Mouse (Mus musculus): ENCODE measurements around the gene Slc6a20b.
"Not testable (repeated sequence)": the region's sequence is repeated elsewhere in the genome, so short reads cannot be mapped to it uniquely, and the experiment has no call there.

Gene Slc6a20b

DNA sequence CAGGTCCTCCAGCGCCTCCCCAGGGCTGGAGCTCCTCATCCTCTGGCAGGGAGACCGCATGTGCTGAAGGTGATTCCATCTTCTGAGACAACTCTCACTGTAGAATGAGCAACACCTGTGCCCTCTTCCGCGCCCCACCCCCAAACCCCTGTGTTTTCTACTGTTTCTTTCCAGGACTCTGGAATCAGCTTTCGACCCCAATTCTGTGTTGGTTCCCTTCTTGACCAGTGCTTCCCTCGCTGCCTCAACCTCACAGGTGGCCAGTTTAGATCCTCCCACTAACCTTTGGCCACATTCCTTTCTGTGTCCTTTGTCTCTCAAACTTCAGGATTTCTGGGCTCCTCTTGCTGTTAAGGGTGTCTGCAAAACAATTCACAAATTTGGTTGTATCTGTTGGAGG, at the start of gene Slc6a20b:
Gene Slc6a20b, minus strand, starts transcription at position 285 of the 400 bp plus-strand sequence.
- no peak for DNase-seq (ENCODE audit: low read depth, low spot score)

DNA sequence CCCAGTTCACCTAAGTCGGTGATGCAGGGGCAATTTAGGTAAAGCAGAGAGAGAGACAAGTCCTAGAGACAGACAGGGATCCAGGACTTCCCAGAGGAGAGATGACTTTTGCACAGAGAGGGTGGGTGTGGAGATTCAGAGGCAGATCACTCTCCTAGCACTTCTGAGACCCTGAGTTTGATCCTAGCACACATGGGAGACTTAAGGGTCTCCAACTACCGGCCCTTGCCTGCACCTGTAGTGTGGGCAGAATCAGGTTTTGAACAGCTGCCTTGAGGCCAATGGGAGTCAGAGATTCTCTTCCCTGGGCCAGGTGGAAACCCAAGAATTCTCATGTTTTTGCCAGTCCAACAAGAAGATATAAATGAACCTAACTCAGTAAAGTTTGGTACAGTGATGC, 46.8 kb upstream of the Slc6a20b start:
- DNase-seq (ENCODE audit: low read depth, low spot score) = no peak

DNA sequence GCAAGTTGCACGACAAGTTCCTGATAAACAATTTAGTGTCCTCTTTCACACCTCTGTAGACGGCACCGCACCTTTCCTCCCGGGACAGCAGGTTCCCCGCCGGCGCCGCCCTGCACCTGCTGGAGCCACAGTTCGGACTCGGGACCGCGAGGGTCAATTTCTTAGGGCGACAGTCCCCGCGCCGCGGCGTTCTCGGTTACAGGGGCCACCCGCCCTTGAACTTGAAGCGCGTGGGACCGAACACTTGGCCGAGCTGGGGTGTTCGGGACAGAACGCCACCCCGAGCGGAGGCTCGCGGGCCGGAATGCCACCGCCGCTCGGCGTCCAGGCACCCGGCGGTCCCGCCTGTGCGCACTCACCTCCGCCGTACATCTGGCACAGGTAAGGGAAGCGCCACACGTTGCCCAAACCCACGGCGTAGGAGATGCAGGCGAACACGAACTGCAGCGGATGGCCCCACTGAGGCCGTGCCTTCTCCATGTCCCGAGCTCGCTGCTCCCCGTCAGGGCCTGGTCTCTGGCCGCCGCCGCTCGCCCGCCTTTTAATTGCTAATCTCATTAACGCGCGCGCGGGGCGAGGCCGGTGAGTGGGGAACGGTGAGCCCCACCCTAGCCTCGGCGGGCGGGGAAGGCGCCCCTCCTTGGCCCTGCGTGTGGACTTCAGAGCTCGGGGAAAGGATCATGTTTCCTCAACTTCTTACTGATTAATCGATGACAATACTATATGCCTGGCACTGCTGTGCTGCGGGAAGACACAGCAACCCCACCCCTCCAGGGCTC, 46.2 kb upstream of the Slc6a20b start, which contains the start of the genes Ccr9 and Slc6a20a:
Gene Ccr9, plus strand, starts transcription at position 113 of the 779 bp plus-strand sequence.
Gene Slc6a20a, minus strand, starts transcription at position 559 of the 779 bp plus-strand sequence.
- DNase-seq (ENCODE audit: low read depth, low spot score) = no peak

DNA sequence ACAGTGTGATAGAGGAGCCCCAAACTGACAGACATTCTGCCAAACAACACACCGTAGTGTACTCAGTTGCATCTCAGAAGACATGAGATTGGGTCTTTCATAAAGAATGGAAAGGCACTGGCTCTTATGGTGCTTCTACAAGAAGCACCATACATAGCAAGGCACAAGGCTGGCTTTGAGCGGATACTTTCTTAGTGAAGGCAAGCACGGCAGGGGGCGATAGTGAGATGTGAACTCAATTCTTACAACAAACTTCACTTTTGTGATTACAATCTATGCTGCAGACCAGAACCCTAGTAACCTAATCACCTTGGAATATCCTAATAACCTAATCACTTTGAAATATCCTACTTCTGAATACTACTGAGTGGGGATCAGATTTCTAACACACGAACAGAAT, 33.3 kb upstream of the Slc6a20b start:
- DNase-seq (ENCODE audit: low read depth, low spot score) = peak; percentile 13

DNA sequence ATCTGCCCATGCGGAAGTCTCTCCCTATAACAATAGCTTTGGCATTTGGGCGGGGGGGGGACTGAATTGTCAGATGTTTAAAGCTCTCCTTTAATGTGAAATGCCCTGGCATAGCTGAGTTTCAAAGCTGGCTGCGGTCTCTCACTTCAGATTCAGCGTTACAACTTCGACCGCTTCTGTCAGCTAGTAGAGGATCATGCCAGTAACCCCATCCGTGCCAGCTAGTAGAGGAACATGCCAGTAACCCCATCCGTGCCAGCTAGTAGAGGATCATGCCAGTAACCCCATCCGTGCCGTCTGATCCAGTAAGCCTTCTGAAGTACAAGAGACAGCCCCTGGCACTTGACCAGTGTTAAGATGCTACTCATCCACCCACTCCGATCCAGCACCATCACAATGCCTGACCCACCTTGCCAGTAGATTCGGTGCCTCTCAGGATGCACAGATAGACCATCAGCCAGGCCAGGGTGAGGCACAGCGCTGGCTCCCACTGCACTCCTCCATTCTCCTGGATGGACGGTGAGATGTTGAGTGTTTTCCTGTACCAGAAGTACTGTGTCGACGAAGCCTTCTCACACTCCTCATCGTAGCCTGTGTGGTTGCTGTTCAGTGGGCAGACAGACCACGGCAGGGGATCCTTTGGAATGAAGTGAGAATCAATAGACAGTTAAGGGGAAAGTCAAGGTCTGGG, 27.8 kb upstream of the Slc6a20b start:
- DNase-seq (ENCODE audit: low read depth, low spot score) = not testable (repeated sequence)

DNA sequence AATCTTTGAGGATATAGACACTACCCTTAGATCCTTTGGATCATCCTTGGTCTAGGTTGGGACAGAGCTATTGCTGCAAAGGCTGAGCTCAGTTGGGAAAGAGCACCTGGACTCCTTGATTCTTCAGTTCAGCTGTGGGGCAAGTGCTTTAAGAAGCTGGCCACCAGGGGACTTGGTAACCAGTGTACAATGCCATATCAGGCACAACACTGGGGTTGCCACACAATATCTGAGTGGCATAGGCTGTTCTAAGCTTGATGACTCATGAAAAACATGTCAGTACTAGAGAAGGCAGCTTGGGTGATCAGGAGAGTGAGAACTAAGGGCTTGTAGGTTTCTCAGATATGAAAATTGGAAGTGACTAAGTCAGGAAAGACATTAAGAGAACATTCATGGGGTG, 26.6 kb upstream of the Slc6a20b start:
- no peak for DNase-seq (ENCODE audit: low read depth, low spot score)

DNA sequence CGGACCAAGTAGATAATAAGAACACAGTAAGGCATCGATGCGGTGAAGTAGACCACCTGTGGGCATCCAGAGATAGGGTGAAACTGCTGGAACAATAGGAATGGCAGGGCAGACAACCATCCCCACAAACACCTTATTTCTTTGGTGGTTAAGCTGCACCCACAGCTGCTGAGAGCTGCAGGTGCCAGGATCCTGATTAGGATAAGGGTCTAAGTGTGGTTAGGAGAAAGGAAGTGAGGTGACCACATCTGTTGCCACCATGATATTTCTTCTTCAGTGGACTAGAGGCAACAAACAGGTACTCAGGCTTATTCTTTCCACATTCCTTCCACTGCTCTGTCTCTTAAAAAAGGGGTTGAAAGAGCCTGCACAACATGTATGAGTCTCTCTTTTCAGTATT, 25.1 kb upstream of the Slc6a20b start:
- no peak for DNase-seq (ENCODE audit: low read depth, low spot score)

DNA sequence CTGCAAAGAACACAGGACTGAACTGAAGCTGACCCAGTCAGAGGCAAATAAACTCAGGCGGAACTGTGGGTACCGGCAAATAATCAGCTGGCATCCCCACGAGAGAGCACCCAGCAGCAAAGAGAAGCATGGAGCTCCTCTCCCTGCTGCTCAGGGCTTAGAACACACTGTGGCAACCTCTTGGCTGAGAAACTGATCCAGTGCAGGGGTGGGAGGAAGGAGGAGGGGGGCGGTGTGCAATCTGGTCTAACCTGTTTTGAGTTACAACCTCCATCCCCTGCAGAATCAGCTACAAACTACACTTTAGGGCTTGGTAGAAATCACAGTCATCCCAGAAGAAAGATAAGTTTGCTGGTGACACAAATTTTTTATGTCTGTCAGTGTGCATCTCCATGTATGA, 19.0 kb upstream of the Slc6a20b start:
- no peak for DNase-seq (ENCODE audit: low read depth, low spot score)

DNA sequence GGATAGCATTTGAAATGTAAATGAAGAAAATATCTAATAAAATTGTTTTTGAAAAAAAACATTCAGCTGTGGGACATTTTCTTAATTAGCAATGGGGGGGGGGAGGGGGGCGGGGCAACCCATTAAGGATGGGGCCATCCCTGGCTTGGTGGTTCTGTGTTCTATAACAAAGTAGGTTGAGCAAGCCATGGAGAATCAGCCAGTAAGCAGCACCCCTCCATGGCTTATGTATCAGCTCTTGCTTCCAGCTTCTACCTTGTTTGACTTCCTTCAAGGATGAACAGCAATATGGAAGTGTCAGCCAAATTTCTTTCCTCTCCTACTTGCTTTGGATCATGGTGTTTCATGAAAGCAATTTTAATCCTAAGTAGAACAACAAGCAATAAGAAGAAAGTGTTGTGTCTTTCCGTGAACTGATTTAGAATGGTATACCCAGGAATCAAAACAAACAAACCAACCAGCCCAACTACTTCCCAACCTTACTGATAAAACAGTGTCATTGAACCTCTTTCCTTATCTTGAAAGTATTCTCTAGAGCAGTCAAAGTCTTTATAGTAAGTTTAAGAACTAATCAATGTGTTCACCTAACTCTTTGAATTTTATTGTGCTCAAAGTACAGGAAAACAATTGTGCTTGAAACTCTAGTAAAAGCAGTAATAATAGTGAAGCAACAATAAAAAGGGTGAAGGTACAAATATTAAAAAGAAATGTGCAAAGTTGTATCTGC, 17.6 kb upstream of the Slc6a20b start:
- no peak for DNase-seq (ENCODE audit: low read depth, low spot score)

DNA sequence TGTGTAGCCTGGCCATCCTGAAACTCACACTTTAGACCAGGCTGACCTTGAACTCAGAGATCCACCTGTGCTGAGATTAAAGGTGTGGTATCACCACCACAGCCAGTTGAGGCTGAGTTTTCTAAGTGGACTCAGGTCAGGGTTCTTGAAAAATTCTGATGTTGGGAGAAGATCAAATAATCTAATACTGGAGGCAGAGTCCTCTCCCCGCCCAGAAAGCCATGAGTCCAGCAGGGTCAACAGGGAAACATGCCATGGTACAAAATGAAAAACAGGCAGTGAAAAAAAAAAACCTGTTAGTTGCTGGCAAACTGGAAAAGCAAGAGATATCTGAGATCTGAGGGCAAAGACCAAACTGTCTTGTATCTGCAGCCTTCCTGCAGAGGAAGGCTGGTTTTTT, 7.7 kb upstream of the Slc6a20b start:
- no peak for DNase-seq (ENCODE audit: low read depth, low spot score)

DNA sequence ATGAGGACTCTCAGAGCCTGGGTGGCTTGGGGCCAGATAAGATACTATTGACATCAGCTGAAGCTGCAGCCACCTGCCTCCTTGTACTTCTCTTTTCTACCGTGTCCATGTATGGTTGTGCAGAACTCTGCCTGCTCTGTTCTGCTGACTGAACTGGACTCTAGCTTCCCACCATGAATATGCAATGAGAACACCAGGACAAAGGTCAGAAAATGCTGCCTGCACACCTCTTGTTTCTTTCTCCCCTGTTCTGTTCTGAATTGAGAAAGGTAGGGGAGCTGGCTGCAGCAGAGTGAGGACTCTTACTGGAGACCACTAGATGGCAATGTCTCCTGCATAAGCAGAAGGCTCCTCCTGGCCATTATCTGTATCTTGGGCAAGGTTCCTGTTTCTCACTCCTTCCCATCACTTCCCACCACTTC, 6.3 kb upstream of the Slc6a20b start:
- peak; percentile 17 for DNase-seq (ENCODE audit: low read depth, low spot score)

DNA sequence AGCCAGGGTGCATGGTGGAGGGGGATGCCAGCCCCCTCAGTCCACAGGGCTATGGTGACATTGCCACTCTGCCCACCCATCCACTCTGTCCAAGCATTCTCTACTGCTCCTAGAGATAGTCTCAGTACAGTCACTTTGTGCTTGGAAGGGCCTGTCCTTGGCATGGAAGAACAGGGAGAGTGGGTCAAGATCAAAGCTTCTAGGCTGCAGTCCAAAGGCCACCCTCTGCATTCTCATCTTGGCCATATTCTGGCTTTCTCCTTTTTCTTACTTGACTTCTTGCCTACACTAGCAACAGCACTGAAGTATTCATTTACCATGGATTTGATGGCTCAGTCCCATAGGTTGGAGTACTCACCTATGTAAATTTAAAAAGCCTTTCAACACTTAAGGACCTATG, 5.9 kb upstream of the Slc6a20b start:
- no peak for DNase-seq (ENCODE audit: low read depth, low spot score)

DNA sequence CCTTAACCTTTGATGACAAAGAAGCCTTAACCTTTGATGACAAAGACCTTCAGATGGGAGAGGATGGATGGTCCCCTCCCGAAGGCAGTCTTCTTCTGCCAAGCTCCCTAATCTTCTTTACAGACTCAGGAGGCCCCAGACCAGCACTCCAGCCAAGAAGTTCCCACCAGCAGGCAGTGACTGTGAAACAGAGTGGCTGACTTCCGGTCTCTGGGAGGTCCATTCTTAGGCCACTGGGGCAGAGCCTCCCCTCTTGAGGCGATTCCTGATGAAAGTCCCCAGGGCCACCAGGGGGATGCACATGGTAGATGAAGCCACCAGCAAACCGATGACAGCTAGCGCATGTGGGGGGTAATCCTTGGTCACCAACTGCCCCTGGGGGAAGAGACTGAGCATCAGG, 4.4 kb upstream of the Slc6a20b start:
- no peak for DNase-seq (ENCODE audit: low read depth, low spot score)

DNA sequence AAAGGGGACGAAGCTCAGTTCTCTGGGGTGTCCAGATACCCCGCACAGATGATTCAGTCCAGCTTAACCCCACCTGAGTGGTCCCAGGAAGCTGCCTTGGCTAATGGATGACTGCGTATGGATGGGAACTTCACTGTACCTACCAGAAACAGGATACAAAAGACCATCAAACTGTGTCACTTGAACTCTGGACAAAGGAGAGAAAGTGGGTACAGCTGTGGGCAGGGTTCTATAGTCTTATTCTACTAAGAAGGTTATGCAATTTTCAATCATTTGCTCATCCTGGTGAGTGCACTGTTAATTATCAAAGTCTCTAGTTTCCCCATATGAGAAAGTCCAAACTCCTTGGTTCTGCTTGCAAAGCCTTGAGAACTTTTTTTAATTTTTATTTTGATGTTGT, 628 bp upstream of the Slc6a20b start:
- no peak for DNase-seq (ENCODE audit: low read depth, low spot score)

DNA sequence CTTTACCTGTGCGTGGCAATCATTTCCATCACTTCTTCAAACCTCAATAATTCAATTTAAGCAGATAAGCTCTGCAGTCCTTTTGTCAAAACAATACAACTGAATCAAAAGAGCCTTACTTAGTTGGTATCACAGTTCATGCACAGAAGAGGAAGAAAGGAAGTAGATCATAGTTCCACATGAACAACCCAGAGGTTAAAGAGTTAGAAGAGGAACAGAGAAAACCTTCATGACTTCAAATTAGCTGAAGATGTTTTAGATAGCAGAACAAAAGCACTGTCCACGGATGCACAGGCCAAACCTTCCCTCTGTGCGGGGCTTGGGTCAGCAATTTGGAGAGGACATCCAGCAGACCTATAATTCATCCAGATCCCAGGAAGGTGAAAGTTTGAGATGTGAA, 699 bp downstream of the Slc6a20b start:
- no peak for DNase-seq (ENCODE audit: low read depth, low spot score)

DNA sequence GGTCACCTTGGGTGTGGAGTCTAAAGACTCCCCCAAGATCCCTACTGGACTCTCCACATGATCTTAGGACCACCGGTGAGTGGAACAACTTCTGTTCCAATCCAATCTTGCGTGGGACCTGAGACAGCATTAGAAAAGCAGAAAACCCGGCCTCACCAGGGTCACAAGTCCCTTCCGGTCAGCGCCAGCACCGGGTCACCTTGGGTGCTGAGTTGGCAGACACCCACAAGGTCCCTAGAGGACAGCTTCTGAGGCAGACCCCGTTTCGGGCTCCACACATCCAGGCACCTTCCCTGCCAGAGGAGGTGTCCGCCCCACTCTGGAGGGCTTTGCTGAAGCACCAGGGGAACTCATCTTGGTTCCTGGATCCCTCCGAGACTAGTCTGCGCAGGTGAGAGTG, 6.5 kb downstream of the Slc6a20b start:
- DNase-seq (ENCODE audit: low read depth, low spot score) = no peak

DNA sequence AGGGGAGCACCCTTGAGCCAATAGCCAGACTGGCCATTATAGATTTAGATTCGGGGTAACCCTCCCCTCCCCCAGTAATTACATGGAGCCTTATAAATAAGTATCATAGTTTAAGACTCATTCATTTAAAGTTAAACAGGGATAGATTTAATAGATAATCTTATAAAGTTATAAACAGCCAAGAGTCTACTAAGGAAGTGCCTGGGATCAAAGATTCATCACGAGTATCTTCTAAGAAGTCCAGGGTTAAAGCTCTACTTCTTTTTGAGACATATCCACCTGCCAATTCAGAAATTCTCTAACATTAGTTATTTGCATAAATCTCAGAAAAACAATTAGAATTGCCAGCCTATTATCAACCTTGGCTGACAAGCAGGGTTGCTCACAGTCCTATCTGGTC, 7.6 kb downstream of the Slc6a20b start:
- no peak for DNase-seq (ENCODE audit: low read depth, low spot score)

DNA sequence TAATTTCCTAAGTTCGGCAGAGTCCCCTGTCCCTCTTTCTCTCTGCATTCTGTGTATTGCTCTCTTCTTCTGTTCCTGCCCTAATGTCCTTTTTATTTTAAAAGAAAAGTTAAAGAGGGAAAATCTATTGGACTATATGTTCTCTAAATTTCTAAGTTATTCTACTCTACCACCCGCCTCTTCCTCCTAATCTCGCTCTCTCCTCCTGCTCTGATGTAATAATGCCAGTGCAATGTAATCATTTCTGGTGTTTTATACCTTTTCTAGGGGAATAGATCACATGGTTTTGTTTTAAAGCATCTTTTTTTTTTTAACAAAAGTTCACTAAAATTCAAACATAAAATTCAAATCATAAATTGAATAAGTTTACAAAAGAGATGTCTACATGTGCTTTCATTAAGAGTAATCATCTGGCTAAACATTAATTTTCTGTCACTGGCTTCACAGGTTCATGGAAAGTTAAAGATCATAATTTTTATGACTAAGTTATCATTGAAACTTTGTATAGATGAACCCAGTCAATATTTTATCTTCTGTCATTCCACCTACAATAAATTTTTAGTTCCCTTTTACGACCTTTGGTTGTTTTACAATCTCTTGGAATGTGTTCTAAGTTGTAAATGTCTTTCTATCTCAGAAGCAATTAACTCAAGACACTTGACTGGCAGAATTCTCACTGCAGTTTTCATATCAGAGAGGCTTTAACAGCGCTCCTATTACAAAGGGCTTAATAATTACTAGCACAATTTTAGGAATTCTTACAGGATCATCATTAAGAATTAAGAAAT, 11.9 kb downstream of the Slc6a20b start:
- DNase-seq (ENCODE audit: low read depth, low spot score) = no peak

DNA sequence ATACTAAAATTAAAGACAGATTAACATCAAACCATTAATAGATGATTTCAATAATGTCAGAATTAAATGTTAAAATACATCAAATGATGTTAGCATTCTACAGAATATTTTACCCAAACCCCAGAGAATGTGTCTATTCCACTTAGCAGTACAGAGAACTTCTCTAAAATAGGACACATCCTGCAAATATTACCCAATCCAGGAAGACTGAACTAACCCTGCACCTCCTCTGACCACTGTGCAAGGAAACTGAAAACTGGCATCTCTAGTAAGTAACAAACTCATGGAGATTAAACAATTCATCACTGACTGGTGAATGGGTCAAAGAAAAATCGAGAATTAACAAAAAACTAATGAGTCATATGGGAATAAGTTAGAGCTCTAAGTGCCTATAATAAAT, 30.8 kb downstream of the Slc6a20b start:
- DNase-seq (ENCODE audit: low read depth, low spot score) = no peak

DNA sequence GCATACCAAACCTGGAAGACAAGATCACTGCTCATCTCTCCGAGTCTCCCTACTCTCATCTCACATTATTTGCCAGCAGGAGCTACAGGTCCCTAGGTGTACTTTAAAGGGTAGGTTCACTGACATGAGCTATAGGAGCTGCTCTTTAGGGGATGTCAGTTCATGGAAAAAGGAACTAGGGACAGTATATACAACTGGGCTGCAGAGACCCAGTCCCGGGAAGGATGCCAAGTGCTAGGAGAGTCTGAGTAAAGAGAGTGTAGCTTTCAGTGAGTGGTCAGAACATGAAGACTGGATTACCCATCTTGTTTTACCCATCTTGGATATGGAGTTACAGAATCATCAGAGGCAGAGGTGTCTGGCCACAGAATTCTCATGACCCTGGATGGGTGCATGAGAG, 35.0 kb downstream of the Slc6a20b start:
- no peak for DNase-seq (ENCODE audit: low read depth, low spot score)

DNA sequence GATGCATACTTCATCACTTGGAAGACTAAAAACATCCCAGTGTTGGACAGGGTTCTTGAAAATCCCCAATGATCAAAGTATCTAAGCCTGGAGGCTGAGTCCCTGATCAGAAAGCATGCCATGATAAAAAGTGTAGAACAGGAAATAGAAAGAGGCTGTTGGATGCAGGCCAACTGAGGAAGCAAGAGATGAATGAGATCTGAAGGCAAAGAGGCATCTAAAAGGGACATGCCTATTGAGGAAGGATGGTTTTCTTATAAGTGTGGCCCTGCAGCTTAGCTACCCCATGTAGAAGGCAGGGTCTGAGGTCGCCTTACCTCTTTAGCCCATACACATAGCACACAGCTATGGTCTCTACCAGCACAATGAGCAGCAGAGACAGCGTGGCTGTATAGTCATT, 35.5 kb downstream of the Slc6a20b start:
- DNase-seq (ENCODE audit: low read depth, low spot score) = no peak

DNA sequence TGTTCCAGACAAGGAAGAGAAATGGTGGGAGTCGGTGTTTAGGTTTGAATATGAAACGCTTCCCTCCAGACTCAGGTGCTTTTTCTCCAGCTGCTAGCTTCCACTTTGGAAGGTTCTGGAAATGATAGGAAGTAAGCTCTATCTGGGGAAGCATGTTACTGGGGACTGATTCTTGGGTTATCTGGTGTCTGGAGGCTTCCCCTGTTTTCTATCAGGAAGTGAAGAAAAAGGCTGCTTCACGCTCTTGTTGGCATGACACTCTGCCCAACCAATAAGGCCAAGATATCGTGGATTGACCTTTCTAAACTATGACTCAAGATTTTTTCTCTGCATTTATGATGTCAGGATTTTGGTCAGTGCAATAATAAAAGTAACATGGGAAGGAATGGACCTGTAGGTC, 37.2 kb downstream of the Slc6a20b start:
- no peak for DNase-seq (ENCODE audit: low read depth, low spot score)
